Mouse (Mus musculus): Measurements from ENCODE around the gene Scand1.

The Scand1 gene

DNA sequence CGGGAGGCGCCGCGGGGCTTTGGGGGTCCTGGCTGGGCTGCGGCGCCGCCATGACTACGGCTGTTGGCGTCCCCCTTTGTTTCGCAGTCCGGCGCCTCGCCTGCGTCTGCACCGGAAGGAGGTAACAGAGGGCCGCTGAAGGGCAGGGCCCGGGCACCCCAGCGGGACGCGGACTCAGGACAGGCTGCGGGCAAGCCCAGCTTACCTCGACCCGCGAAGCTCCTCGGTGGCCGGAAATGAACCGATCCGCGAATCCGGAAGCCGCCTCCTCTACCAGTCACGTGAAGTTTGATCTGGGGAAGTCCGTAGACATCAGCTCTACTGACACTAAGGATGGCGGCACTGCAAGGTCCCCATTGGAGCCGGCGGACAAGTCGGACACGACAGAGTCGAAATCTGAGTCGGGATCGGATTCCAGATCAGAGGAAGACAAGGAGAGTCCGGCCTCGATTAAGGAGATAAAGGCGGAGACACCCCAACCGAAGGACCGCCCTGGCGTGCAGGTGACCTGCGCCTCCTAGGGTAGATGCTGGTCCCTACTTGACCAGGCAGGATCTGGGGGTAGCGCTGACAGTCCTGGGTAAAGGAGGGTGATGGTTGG, at the start of gene Scand1, which contains the start of gene Cnbd2:
Scand1 (minus strand) TSS at position 408 of the 601 bp plus-strand sequence.
Cnbd2 (plus strand) TSS at position 3 of the 601 bp plus-strand sequence.
- DNase-seq (ENCODE audit: low read depth, low spot score) = peak; percentile 81

DNA sequence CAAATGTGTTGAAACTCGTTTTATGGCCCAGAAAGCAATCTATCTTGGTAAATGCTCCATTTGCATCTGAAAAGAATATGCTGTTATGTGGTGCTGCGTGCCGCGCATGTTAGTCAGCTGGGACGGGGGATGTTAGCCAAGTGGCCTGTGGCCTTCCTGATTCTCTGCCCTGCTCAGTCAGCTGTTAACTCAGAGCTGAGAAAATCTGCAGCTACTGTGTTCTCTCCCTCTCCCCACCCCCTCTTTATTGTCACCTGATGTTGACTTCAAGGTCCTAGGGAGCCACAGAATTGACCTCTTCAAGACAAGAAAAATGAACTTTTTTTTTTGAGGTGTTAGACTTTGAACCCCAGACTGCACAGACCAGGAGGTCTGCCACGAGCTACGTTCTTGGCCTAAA, 43.5 kb upstream of the Scand1 start:
- no peak for DNase-seq (ENCODE audit: low read depth, low spot score)

DNA sequence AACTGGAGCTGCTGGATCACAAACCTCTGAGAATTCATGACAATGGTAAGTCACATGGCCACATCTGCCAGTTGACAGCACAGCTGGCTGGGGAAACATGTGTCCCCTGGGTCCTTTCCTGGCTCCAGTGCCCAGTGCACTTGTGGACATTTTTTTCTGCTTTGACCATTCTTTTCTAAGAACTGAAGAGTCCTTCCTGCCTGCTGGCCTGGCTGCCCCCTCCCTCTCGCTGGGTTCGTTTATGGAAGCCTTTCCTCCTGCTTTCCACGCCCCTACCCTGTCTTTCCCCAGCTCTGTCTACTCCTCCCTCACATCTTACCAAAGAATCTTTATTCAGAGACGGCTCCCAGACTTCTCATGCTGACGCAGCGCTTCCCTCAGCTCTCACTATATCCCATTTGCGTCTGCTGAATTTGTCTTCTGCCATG, 40.8 kb upstream of the Scand1 start:
- peak; percentile 44 for DNase-seq (ENCODE audit: low read depth, low spot score)

DNA sequence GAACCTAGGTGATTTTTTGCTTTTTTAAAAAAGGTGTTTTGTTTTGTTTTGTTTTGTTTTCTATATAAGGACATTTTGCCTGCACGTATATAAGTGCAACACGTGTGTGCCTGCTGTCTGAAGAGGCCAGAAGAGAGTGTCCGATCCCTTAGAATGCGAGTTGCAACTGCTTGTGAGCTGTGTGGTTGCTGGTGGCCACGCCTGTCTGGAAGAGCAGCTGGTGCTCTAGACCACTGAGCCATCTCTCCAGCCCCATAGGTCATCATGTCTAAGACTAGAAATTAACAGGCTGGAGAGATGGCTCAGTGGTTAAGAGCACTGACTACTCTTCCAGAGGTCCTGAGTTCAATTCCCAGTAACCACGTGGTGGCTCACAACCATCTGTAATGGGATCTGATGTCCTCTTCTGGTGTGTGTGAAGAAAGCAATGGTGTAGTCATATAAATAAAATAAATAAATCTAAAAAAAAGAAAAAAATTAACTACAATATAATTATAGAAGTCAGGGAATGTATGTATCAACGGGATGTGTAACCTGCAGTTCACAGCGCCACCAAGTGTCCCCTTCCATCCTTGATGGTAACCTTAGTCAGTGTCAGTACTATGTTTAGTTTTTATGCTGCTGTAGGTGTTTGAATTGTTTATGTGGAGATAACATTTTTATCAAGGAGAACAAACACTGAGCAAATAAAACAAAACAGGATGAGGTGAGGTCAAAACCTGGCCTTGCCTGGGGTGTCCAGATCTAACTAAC, 40.1 kb upstream of the Scand1 start:
- DNase-seq (ENCODE audit: low read depth, low spot score) = no peak

DNA sequence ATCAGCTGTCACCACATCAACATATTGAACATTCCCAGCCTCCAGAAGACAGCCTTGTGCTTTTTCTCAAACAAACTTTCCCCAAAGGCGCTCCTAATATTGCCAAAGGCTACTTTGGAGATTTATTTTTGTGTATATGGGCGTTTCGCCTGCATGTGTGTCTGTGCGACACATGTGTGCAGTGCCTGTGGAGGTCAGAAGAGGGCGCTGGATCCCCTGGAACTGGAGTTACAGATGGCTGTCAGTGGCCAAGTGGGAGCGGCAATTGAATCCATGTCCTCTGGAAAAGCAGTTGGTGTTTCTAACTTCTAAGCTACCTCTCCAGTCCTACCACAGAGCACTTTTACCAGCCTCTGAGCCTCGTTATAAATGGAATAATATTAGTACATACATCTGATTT, 38.7 kb upstream of the Scand1 start:
- no peak for DNase-seq (ENCODE audit: low read depth, low spot score)

DNA sequence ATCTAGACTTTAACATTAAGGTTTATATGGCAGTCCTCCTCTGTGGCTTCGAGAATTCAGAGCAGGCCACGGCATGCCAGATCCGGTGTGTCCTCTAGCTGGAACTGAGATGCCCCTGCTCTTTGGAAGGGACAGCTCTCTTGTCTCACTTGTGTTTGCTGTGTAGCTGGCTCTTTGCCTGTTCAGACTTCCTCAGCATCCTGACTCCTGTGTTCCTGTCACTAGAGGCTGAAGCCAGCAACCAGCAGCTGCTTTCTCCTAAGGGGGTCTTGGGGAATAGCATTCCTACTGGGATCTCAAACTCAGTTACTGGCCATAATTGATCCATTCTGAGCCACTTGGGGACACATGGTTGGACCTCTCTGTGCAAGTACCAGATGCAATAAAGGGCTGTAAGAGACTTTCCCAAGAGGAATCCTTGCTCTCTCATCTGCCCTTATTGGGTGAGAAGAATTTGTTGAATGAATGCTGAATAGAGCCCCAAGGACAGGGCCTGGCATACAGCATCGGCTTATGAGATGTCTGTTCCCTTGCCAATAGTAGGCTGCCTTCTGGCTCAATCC, 36.9 kb upstream of the Scand1 start:
- DNase-seq (ENCODE audit: low read depth, low spot score) = no peak

DNA sequence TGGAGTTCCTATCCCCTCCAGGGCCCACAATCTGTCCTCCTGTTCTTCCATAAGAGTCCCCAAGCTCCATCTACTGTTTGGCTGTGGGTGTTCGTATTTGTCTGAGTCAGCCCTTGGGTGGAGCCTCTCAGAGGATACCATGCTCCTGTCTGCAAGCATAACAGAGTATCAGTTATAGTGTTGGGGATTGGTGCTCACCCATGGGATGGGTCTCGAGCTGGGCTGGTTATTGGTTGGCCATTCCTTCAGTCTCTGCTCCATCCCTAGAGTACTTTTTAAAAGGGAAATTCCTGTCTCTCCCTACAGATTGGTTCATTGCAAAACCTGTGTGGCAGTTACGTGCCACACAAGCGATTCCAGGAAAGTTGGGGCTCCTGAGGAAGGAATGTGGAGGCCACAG, 36.3 kb upstream of the Scand1 start:
- DNase-seq (ENCODE audit: low read depth, low spot score) = no peak

DNA sequence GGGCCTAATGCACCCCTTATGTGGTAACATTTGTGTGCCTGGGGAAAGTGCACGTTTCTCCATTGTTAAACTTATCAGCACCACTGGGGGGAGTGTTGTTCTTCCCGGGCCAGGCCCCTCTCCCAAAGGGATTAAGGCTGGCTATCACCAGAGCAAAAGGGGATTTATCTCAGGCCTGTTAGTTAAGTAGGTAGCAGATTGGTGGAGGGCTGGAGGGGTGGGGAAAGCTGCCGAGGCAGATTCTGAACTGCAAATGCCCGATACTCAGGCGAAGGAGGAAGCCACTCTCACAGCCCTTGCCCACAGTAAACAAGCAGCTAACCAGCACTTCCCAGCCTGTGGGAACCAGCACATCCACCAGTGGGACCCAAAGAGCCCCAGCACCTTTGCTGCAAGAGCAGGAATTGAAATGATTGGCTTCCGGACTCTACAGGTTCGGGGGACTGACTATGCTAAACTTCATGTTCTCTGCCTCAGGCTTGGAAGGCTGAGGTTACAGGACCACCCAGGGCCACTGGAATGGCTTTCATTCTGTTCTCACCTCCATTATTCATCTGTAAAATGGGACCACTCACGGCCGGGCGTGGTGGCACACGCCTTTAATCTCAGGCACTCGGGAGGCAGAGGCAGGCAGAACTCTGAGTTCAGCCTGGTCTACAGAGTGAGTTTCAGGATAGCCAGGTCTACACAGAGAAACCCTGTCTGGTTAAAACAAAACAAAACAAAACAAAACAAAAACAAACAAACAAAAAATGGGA, 32.5 kb upstream of the Scand1 start:
- DNase-seq (ENCODE audit: low read depth, low spot score) = no peak

DNA sequence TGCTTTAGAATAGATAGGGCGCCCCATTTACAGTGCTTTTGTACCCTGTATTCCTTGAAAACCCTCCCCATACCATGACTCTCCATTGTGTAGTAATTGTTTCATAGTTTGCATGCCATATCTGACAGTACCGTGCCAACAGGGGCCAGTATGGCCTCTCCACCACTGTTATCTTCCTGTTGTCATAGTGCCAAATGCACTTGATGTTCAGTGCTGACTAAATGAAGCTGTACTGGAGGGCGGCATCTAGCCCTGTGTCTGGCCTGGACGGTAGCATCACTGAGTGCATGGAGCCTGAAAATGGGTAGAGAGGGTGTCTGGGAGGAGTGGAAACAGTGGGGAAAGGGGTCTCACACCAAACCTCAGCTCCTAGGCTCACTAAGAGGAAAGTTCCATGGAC, 27.6 kb upstream of the Scand1 start:
- no peak for DNase-seq (ENCODE audit: low read depth, low spot score)

DNA sequence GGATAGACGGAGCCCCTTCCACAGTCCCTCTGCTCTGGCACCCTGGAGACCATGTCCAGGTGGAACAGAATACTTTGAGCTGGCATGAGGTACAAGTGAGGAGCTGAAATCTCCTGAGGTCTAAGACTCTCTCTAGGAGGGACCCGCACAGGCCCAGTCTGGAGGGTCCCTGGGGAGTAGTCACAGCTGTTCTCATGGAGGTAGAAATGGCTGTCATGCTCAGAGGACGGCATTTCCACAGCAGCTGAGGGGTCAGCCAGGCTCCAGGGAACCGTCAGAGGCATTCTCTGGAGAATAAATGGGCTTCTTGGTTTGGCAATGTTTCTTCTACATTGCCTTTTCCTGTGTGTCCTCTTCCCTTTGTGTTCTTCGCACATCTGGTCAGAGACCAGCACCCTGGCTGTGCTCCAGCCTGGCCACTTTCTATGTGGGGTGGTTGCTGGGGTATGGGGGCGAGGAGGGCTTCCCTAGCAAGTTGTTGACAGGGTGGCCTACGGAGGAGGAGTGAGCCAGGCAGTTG, 19.0 kb upstream of the Scand1 start:
- DNase-seq (ENCODE audit: low read depth, low spot score) = no peak

DNA sequence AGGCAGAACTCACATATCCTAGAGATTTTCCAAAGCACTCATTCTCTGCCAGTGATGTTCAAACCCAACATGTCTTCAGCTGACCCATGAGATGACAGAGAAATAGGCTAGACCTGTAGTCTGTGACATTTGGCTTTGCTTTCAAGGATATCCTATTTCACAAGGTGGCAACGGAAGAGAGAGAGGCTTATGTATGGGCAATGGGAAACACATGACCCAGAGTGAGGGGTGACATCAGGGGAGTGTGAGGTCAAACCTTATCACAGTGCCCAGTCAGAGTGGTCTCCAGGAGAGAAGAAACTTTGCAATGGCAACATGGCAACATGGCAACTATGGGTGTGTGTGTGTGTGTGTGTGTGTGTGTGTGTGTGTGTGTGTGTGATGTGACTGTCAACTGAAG, 18.2 kb upstream of the Scand1 start:
- no peak for DNase-seq (ENCODE audit: low read depth, low spot score)

DNA sequence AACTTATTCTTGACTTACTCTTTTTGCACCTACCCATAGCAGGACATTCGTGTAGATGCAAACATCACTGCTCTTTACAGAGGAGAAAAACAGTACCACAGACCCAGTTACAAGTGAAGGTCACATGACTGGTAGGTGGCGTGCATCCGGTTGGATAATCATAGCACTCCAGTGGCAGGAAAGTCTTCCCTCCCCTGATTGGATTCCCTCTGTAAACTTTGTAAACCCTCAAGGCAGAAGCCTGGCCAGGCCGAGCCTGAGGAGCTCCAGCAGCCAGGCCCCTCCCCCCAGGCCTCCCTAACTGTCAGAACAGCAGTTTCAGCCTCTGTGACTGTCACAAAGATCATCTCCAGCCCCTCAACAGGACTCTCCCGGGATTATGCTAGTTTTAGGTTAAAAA, 12.2 kb upstream of the Scand1 start:
- peak; percentile 37 for DNase-seq (ENCODE audit: low read depth, low spot score)

DNA sequence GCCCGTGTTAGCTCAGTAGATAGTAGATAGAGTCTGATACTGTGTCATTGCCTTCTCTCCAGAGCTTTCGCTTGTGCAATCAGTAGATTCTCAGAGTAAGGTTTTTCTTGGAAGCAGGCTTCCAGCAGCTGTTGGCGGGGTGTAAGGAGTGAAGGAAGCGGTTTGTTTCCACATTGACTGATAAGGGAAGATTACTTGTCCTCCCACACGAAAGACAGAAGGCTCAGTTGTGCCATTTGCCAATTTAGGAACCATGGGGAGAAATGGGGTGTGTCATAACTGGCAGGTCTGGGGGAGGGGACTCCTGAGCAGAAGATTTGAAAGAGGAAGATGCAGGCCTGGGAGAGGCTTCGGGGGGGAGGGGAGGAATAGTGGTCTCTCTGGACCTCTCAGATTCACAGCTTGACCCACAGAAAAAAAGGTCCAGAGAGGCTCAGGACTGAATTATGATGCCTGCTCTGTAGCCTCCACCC, 11.6 kb upstream of the Scand1 start:
- DNase-seq (ENCODE audit: low read depth, low spot score) = peak; percentile 56

DNA sequence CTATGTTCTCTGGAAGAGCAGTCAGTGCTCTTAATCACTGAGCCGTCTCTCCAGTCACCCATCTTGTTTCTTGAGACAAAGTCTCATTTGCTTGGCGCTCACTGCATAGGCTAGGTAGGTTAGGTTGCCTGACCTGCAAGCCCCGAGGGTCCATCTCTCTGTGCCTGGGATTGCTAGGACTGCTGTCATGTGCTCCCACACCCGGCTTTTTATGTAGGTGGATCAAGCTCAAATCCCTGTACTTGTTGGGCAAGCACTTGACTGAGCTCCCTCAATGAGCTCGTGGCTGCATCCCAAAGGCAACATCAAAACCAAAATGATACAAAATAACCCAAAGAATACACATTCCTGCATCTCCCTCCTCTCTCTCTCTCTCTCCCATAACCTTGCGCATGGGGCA, 9.0 kb upstream of the Scand1 start:
- DNase-seq (ENCODE audit: low read depth, low spot score) = no peak

DNA sequence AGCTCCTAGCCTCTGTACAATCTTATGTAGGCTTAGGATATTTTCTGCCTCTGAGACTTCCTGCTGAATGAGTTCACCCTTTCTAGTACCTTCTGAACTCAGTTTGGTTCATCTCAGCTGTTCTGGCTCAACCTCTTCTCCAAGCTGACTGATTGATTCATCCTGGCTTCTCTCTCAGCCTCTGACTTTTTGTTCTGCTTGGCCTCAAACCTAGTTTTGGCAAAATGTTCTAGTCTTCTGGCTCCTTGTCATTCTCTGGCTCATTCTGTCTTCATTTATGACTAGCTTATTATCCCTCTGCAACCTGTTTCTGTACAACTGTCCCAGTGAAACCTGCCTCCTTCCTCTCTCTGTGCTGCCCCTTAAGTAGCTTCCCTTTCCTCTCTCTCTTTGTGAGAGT, 6.0 kb upstream of the Scand1 start:
- no peak for DNase-seq (ENCODE audit: low read depth, low spot score)

DNA sequence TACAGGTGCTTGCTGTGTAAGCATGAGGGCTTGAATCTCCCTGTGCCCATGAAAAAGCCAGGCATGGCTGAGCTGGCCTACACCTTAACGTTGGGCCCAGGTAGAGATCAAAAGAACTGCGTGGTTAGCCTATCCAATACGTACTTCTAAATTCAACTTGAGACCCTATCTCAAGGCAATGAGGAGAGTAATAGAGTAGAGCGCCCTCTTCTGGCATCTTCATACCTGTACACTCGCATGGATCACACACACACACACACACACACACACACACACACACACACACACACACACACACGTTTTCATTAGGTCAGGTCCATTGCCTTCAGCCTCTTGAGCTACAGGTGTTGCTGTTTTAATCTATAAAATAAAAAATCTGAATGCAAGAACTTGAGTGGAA, 2.3 kb upstream of the Scand1 start:
- no peak for DNase-seq (ENCODE audit: low read depth, low spot score)

DNA sequence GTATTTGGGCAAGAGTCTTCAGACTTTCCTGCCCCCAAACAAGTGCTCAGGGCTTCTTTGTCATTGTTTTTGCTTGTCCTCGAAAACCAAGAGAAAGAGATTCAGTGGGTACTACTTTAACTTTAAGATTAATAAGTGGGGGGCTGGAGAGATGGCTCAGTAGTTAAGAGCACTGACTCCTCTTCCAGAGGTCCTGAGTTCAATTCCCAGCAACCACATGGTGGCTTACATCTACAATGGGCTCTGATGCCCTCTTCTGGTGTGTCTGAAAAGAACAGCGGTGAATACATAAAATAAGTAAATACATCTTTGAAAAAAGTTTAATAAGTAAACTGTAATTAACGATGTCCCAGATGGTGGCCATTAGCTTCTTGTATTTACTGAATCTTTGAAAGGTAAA, 649 bp upstream of the Scand1 start:
- no peak for DNase-seq (ENCODE audit: low read depth, low spot score)

DNA sequence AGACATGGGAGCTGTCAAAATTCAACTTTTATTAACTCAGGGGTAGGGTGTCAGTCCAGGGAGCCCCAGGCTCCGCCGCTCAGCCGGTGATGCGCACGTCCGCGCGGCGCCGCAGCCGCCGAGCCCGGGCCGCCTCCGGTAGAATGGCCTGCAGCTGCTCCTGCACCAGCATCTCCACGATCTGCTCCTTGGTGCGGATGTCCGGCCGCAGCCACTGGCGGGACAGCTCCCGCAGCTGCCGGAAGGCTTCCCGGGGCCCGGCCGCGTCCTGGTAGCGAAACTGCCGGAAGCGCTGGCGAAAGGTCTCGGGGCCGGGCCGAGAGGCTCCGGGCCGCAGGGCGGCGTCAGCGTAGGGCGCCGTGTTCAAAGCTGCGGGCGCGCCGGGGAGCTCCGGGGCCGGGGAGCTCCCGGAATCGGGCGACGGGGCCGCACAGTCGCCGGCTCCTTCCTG, 638 bp downstream of the Scand1 start:
- no peak for DNase-seq (ENCODE audit: low read depth, low spot score)

DNA sequence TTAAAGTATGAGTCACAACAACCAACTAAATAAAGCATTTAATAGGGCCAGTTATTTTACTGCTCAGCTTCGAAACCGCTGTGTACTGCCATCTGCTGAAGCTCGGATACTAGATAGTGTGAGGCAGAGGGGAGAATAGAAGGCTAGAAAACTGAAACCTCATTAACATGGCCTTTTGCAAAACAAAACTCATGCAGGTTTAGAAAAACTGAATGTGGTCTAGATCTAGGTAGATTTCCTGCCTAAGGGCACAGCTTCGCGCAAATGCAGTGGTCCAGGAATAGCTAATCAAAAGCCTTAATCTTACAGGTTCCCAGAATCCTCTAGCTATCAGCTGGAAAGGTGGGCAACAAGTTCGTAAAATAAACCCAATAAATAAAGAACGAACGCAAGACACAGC, 1.1 kb downstream of the Scand1 start:
- DNase-seq (ENCODE audit: low read depth, low spot score) = no peak

DNA sequence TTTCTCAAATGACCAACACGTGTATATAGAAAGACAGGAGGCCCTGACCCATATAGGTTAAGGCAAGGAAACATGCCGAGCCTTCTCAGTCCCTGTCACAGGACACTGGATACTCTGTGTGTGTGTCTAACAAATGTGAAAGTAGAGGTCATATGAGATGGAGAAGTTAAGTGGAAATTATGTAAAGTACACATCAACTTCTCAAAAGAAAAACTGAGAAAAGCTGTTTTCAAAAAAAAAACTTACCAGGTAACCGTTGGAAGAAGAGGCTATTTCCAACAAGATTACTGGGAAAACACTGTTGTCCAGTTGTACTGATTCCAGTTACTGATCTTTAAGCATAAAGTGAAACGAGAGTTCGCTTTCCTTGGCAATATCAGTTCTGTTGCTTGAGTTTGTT, 1.6 kb downstream of the Scand1 start:
- DNase-seq (ENCODE audit: low read depth, low spot score) = no peak

DNA sequence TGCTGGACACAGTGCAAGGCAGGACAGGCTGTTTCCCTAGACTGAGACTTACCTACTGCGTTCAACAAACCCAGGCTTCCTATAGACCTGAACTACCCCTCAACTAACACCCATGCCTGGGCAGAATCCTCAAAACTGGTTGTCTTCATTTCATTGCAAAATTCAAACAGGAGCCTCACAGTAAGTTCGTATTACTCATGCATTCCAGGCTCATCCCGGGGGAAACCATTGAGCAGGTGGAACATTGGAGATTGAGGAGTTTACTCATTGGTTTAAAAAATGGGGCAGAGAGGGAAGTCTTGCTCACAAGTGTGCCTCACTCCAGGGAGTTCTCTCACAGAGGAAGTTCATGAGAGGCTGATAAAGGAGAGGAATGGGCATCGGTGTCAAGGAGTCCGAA, 2.0 kb downstream of the Scand1 start:
- DNase-seq (ENCODE audit: low read depth, low spot score) = no peak

DNA sequence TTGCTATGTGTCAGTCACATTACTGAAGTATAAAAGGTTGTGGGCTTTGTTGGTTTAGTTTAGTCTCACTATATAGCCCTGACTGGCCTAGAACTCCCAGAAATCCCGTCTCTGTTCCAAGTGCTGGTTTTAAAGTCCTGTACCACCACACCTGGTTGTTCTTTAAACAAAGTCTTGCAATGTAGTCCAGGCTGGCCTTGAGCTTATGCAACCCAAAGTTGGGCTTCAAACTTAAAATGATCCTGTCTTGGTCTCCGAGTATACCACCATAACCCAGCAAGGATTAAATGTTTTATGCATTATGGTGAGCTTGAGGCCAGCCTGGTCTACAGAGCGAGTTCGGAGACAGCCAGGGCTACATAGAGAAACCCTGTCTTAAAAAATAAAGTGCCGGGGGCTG, 2.6 kb downstream of the Scand1 start:
- DNase-seq (ENCODE audit: low read depth, low spot score) = no peak
